Mouse (Mus musculus) embryo, embryonic 11.5 days (tissue): ENCODE measurements around the gene 9230110F15Rik.
"Not testable (repeated sequence)": the region's sequence is repeated elsewhere in the genome, so short reads cannot be mapped to it uniquely, and the experiment has no call there.

Source experiments
- DNase-seq: peaks from one replicate; pipeline ENCODE4 v3.0.0-alpha.2; 2012; ENCODE audit warnings: low read depth, low spot score

Gene 9230110F15Rik

GRCm38 (mm10) chr9:35844050-35844449 is at the start of gene 9230110F15Rik:
TSS of gene 9230110F15Rik (minus strand) at chr9:35844150.
- no peak for DNase-seq

DNA sequence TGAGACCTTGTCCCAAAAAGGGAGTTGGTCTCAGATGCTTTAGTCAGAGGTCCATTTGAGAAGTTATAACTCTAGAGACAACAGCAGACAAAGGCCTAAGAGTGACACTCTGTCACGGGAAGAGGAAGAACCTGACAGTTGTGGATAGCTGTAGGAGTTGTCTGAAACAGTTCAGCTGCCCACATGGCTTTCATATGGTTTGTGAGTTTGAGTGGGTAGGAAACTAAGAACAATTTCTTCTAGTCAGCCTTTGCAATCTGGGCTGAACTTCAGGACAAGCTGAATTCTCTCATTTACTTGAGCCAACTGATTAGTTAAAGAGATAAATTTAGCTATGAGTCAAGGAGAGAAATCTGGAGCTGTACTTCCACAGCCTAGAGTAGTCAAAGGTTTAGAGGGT is 49.2 kb upstream of the 9230110F15Rik start:
- DNase-seq: not testable (repeated sequence)

DNA sequence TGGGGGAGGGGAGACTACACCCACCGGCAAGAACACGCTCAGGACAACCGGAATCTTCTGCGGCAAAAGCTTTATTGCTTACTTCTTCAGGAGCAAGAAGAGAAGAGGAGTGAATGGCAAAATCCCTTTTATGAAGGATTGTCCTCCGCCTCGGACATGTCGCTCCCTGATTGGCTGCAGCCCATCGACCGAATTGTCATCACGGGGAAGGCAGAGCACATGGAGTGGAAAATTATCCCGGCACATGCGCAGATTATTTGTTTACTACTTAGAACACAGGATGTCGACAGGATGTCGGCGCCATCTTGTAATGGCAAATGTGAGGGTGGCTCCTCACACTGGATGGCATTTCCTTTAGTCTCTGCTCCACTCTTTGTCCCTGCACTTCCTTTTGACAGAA is 26.1 kb downstream of the 9230110F15Rik start:
- DNase-seq: not testable (repeated sequence)

DNA sequence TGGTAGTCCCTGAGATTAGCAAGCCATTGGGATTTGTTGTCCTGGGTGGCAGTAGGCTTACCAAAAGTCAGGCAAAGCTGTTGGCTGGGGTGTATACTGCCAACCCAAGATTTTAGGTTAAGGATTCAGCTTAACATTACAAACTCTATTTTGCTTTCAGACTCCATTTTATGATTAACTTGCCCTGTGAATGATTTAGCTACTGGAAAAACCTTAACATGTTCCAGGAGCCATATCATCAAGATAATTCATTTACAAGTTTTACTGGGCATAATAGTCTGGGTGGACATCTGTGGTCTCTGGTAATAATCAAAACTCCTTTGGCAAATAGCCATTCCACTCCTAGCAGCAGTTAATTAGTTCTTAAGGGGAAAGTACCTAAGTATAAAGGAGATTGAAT is 45.8 kb downstream of the 9230110F15Rik start:
- DNase-seq: no peak

GRCm38 (mm10) chr9:35790001-35790400 is 53.9 kb downstream of the 9230110F15Rik start, which contains the start of the genes Gm27235 and D730048I06Rik:
TSS of gene Gm27235 (minus strand) at chr9:35790101.
TSS of gene D730048I06Rik (minus strand) at chr9:35790112.
- no peak for DNase-seq
